Comparison of ENCODE assay signal across 11 mouse cellular contexts in genomic region chr2:11441864-11442263, GRCm38 (mm10).
DNase-seq lines count a peak whose midpoint lies in the region; ATAC-seq and TF ChIP-seq lines count a peak whose summit lies in the region.
"Had no signal": no experiment of that assay in that cellular context is flagged by ENCODE, and none has a peak within 500 bp of the region (broad histone marks: within the 10 kb centered on the region; RNA-seq: fewer than 3 reads in every experiment).

No protein-coding gene starts in this region.

- no peaks in the 10 kb centered on the region for H3K36me3 ChIP-seq in forebrain, embryonic 13.5 days (ENCODE audit: poor library complexity, severe bottlenecking)
- H3K36me3 ChIP-seq: forebrain, embryonic 15.5 days; hindbrain, embryonic 12.5 days had no signal

- peak; percentile 56 to 82; a peak in 3 of 4 replicates for ATAC-seq in hematopoietic stem cell, adult 5-6 weeks (replicated peaks in 1 of 2; ENCODE audit: insufficient read depth in 1 of 2, low FRiP score in 2 of 2, low TSS enrichment in 1 of 2, low read depth in 1 of 2, poor library complexity in 2 of 2, severe bottlenecking in 2 of 2)
- ATAC-seq in neutrophil, adult 5-6 weeks (ENCODE audit: extremely low read depth, insufficient number of reproducible peaks, low FRiP score, poor library complexity, severe bottlenecking), result peak; percentile 79
- no peak for ATAC-seq in forebrain, embryonic 13.5 days
- ATAC-seq: forebrain, embryonic 15.5 days had no signal

- peak; percentile 13 to 20 for DNase-seq in lung, adult 18-20 months
- no peak for DNase-seq in lung, adult 2 months
- DNase-seq in Muller cell, postnatal 12 days (ENCODE audit: inconsistent ontology term), result peak; percentile 30
- DNase-seq in cerebellum, adult 18-20 months, result no peak
- DNase-seq: gastrocnemius, postnatal 14 days; thymus, postnatal 4 days had no signal

- H3K27me3 ChIP-seq in forebrain, embryonic 13.5 days, result no peaks in the 10 kb centered on the region
- H3K27me3 ChIP-seq: forebrain, embryonic 15.5 days; hindbrain, embryonic 12.5 days had no signal

- H3K9me3 ChIP-seq in forebrain, embryonic 13.5 days (replicated peaks), result no peaks in the 10 kb centered on the region
- H3K9me3 ChIP-seq: forebrain, embryonic 15.5 days; hindbrain, embryonic 12.5 days had no signal

- no peak overlapping the region for H3K27ac ChIP-seq in forebrain, embryonic 13.5 days
- H3K27ac ChIP-seq: forebrain, embryonic 15.5 days; hindbrain, embryonic 12.5 days had no signal

- TF ChIP-seq POLR2A in lung, adult 2 months (IDR thresholded peaks at IDR 0.05; ENCODE audit: borderline replicate concordance, extremely low read depth, low read depth, low read length), result no peak

- H3K4me3 ChIP-seq in lung, adult 2 months (replicated peaks; ENCODE audit: extremely low read depth, low read depth, low read length), result no peak overlapping the region
- no peak overlapping the region for H3K4me3 ChIP-seq in forebrain, embryonic 13.5 days
- H3K4me3 ChIP-seq: forebrain, embryonic 15.5 days; hindbrain, embryonic 12.5 days had no signal

- H3K4me1 ChIP-seq in lung, adult 2 months (ENCODE audit: control insufficient read depth, insufficient read depth, low read length), result no peaks in the 10 kb centered on the region
- H3K4me1 ChIP-seq in forebrain, embryonic 13.5 days, result no peaks in the 10 kb centered on the region
- H3K4me1 ChIP-seq: forebrain, embryonic 15.5 days; hindbrain, embryonic 12.5 days had no signal

- WGBS in lung, adult 2 months, result 41% methylated on average over 4 of the region's 4 CpGs
- WGBS in forebrain, embryonic 13.5 days, result 61% methylated on average over 4 of the region's 4 CpGs

- no peak overlapping the region for H3K9ac ChIP-seq in forebrain, embryonic 13.5 days
- H3K9ac ChIP-seq: forebrain, embryonic 15.5 days; hindbrain, embryonic 12.5 days had no signal

- no peak for TF ChIP-seq CTCF in lung, adult 2 months (IDR thresholded peaks at IDR 0.05; ENCODE audit: insufficient read depth, low read length)

- H3K4me2 ChIP-seq in forebrain, embryonic 13.5 days, result no peak overlapping the region
- H3K4me2 ChIP-seq: forebrain, embryonic 15.5 days; hindbrain, embryonic 12.5 days had no signal

Comparison
In these comparisons a context has a peak if more than half of its experiments do, and no peak if none do; other contexts are left out.
1. DNase-seq: peak in lung, adult 18-20 months (2 of 2) and Muller cell, postnatal 12 days (single experiment); none in lung, adult 2 months (single experiment) and cerebellum, adult 18-20 months (0 of 2).